Mouse (Mus musculus) liver, embryonic 14.5 days (tissue): ENCODE results near the gene Rab4a. TPM values are rescaled to one million over a fixed set of nuclear protein-coding genes. Genes with fewer than 3 reads are reported as not detected.

Experiments used
- ATAC-seq: fragments of 200-750 bp; cut with Nextera tagmentation; 2 replicates; pipeline ENCODE4 v1.8.0; 2017; ENCODE audit warnings: moderate number of reproducible peaks, mild to moderate bottlenecking, moderate library complexity; ENCODE audit not compliant: insufficient read depth
- DNase-seq, 3 experiments: peaks; one replicate each; pipeline ENCODE4 v3.0.0-alpha.2; 2012 to 2013; ENCODE audit warnings: low read depth in 3 of 3, low spot score in 3 of 3
- H3K27ac ChIP-seq: fragments of 300-500 bp; sonication (generic); 2 replicates; pipeline ENCODE4 v1.5.1; 2014; ENCODE audit warnings: moderate library complexity, mild to moderate bottlenecking, control low read depth, inconsistent platforms
- H3K27me3 ChIP-seq: fragments of 300-500 bp; sonication (generic); 2 replicates; pipeline ENCODE4 v1.6.1; 2014; ENCODE audit warnings: mild to moderate bottlenecking, low read length, moderate library complexity; ENCODE audit not compliant: control insufficient read depth, insufficient read depth
- H3K36me3 ChIP-seq: fragments of 300-500 bp; sonication (generic); replicated peaks from 2 replicates; pipeline ENCODE4 v1.6.1; 2014; ENCODE audit warnings: low read depth; ENCODE audit not compliant: control insufficient read depth, insufficient read depth
- H3K4me1 ChIP-seq, 2 experiments: fragments of 200-500 bp in 1 of 2; fragments of 300-500 bp in 1 of 2; sonication (generic) in 1 of 2; replicated peaks; 2 replicates each; pipeline ENCODE4 v1.6.1; 2012 to 2014; ENCODE audit warnings: antibody characterized with exemption in 1 of 2, inconsistent platforms in 1 of 2, low read length in 1 of 2; ENCODE audit not compliant: control insufficient read depth in 2 of 2, insufficient read depth in 2 of 2
- H3K4me2 ChIP-seq: fragments of 300-500 bp; sonication (generic); 2 replicates; pipeline ENCODE4 v1.6.1; 2014; ENCODE audit warnings: low read depth, mild to moderate bottlenecking, control low read depth, moderate library complexity
- H3K4me3 ChIP-seq, 2 experiments: fragments of 200-500 bp in 1 of 2; fragments of 300-500 bp in 1 of 2; sonication (generic) in 1 of 2; 2 replicates each; pipeline ENCODE4 v1.5.1; 2012 to 2014; ENCODE audit warnings: low read depth in 2 of 2, low read length in 2 of 2, mild to moderate bottlenecking in 2 of 2, control low read depth in 1 of 2, inconsistent platforms in 1 of 2, moderate library complexity in 1 of 2; ENCODE audit not compliant: insufficient read depth in 1 of 2
- H3K9ac ChIP-seq: fragments of 300-500 bp; sonication (generic); replicated peaks from 2 replicates; pipeline ENCODE4 v1.6.1; 2014; ENCODE audit warnings: mild to moderate bottlenecking, control low read depth, moderate library complexity
- H3K9me3 ChIP-seq: fragments of 300-500 bp; sonication (generic); 2 replicates; pipeline ENCODE4 v1.6.1; 2016; ENCODE audit warnings: low read length, mixed read lengths; ENCODE audit not compliant: control insufficient read depth
- CTCF ChIP-seq: IDR thresholded peaks from 2 replicates; pipeline ENCODE4 v1.5.1; 2016; ENCODE audit warnings: antibody characterized with exemption, low read depth, control low read depth
- EP300 ChIP-seq: IDR thresholded peaks from 2 replicates; pipeline ENCODE4 v1.6.1; 2016; ENCODE audit warnings: antibody characterized with exemption, low read depth
- WGBS: fragments of 180-500 bp; shearing (Covaris S2); extraction: QIAGEN DNeasy Blood & Tissue Kit; methylation state at CpG from one replicate; pipeline ENCODE4 v1.1.7; 2014; ENCODE audit not compliant: insufficient replicate concordance; 5-methylcytosine and 5-hydroxymethylcytosine counted together
- polyA plus RNA-seq, 2 experiments: library from polyadenylated mRNA; depleted of rRNA in 1 of 2; stranded (reverse) in 1 of 2; unstranded in 1 of 2; fragments of >200 nt; fragmentation: Nextera tagmentation in 1 of 2; extraction: Ambion mirVana in 1 of 2; gene quantifications; 2 replicates each; pipeline versions ENCODE4 v1.2.1 to v1.2.3; 2012 to 2014

Gene Rab4a
- polyA plus RNA-seq, 2 experiments: 12.9 to 23.7 TPM

- peak overlapping the region in 1 of 2 experiments; percentile 22; a peak in 1 of 4 replicates for H3K4me3 ChIP-seq
- no peaks in the 10 kb centered on the region for H3K36me3 ChIP-seq
- no peaks in the 10 kb centered on the region for H3K27me3 ChIP-seq
- TF ChIP-seq EP300 (peak; percentile 82), CTCF (no peak)
- H3K4me2 ChIP-seq: peak overlapping the region; percentile 59
- WGBS: 12% methylated on average over 15 of the region's 15 CpGs
- DNase-seq (peak; percentile 59 to 67 (median 63)), ATAC-seq (peak; percentile 90)
- peak overlapping the region; percentile 69 for H3K27ac ChIP-seq
- H3K4me1 ChIP-seq: peaks cover 22 to 40% of the 10 kb centered on the region in 2 experiments
- no peaks in the 10 kb centered on the region for H3K9me3 ChIP-seq
- H3K9ac ChIP-seq: peak overlapping the region; percentile 40
Measured at GRCm38 (mm10) chr8:123797928-123798327, 7.9 kb upstream of the Rab4a start.

GRCm38 (mm10) chr8:123799434-123799833, 6.4 kb upstream of the Rab4a start:
- Histone ChIP-seq H3K27ac (no peak overlapping the region), H3K4me1 (peaks cover 22 to 38% of the 10 kb centered on the region in 2 experiments), H3K4me2 (no peak overlapping the region), H3K9ac (no peak overlapping the region), H3K4me3 (no peak overlapping the region), H3K36me3 (no peaks in the 10 kb centered on the region), H3K27me3 (no peaks in the 10 kb centered on the region), H3K9me3 (no peaks in the 10 kb centered on the region)
- ATAC-seq (no peak), DNase-seq (no peak)
- WGBS: 73% methylated on average over 6 of the region's 6 CpGs
- TF ChIP-seq EP300 (no peak), CTCF (no peak)

GRCm38 (mm10) chr8:123799885-123800284, 5.9 kb upstream of the Rab4a start:
- H3K9ac ChIP-seq: no peak overlapping the region
- WGBS: 33% methylated on average over 3 of the region's 3 CpGs
- no peak for ATAC-seq
- no peak overlapping the region for H3K4me2 ChIP-seq
- no peaks in the 10 kb centered on the region for H3K27me3 ChIP-seq
- no peak for DNase-seq
- no peaks in the 10 kb centered on the region for H3K9me3 ChIP-seq
- TF ChIP-seq CTCF (no peak), EP300 (no peak)
- H3K36me3 ChIP-seq: no peaks in the 10 kb centered on the region
- H3K4me1 ChIP-seq: peaks cover 22 to 38% of the 10 kb centered on the region in 2 experiments
- no peak overlapping the region for H3K27ac ChIP-seq
- H3K4me3 ChIP-seq: no peak overlapping the region

GRCm38 (mm10) chr8:123800867-123801266, 4.9 kb upstream of the Rab4a start:
- no peak overlapping the region for H3K9ac ChIP-seq
- H3K9me3 ChIP-seq: no peaks in the 10 kb centered on the region
- H3K4me1 ChIP-seq: peaks cover 22 to 43% of the 10 kb centered on the region in 2 experiments
- WGBS: 86% methylated on average over 7 of the region's 7 CpGs
- H3K27ac ChIP-seq: no peak overlapping the region
- DNase-seq (no peak), ATAC-seq (no peak)
- H3K27me3 ChIP-seq: no peaks in the 10 kb centered on the region
- TF ChIP-seq CTCF (peak; percentile 45), EP300 (no peak)
- H3K4me3 ChIP-seq: no peak overlapping the region
- H3K4me2 ChIP-seq: no peak overlapping the region
- no peaks in the 10 kb centered on the region for H3K36me3 ChIP-seq

- H3K4me1 ChIP-seq: peaks cover 19 to 40% of the 10 kb centered on the region in 2 experiments
- WGBS: 69% methylated on average over 2 of the region's 2 CpGs
Measured at GRCm38 (mm10) chr8:123801538-123801937, 4.2 kb upstream of the Rab4a start.

More at GRCm38 (mm10) chr8:123801538-123801937, 4.2 kb upstream of the Rab4a start:
- ATAC-seq (no peak), DNase-seq (no peak)
- H3K9ac ChIP-seq: no peak overlapping the region
- no peaks in the 10 kb centered on the region for H3K27me3 ChIP-seq
- no peak overlapping the region for H3K27ac ChIP-seq
- H3K4me2 ChIP-seq: no peak overlapping the region
- no peak for TF ChIP-seq EP300
- no peak for TF ChIP-seq CTCF
- no peaks in the 10 kb centered on the region for H3K36me3 ChIP-seq
- H3K9me3 ChIP-seq: no peaks in the 10 kb centered on the region
- no peak overlapping the region for H3K4me3 ChIP-seq
